In genomic region chr3:157666142-157666541, GRCm38 (mm10) we compare ENCODE assay signal across 15 mouse cellular contexts.
"Had no signal": no experiment of that assay in that cellular context is flagged by ENCODE, and none has a peak within 500 bp of the region (broad histone marks: within the 10 kb centered on the region; RNA-seq: fewer than 3 reads in every experiment).

No protein-coding gene starts in this region.

- H3K27me3 ChIP-seq: limb, embryonic 12.5 days; liver, embryonic 13.5 days; lung, embryonic 15.5 days; midbrain, embryonic 12.5 days; neural tube, embryonic 15.5 days had no signal

- H3K4me3 ChIP-seq: limb, embryonic 12.5 days; liver, embryonic 13.5 days; lung, embryonic 15.5 days; midbrain, embryonic 12.5 days; myocyte; neural tube, embryonic 15.5 days had no signal

- H3K36me3 ChIP-seq: limb, embryonic 12.5 days; liver, embryonic 13.5 days; lung, embryonic 15.5 days; midbrain, embryonic 12.5 days; neural tube, embryonic 15.5 days had no signal

- H3K9me3 ChIP-seq: limb, embryonic 12.5 days; liver, embryonic 13.5 days; lung, embryonic 15.5 days; midbrain, embryonic 12.5 days; neural tube, embryonic 15.5 days had no signal

- H3K4me1 ChIP-seq: limb, embryonic 12.5 days; liver, embryonic 13.5 days; lung, embryonic 15.5 days; midbrain, embryonic 12.5 days; neural tube, embryonic 15.5 days had no signal

- H3K9ac ChIP-seq: limb, embryonic 12.5 days; liver, embryonic 13.5 days; liver, postnatal 0 days; lung, embryonic 15.5 days; midbrain, embryonic 12.5 days; neural tube, embryonic 15.5 days had no signal

- H3K27ac ChIP-seq: limb, embryonic 12.5 days; liver, embryonic 13.5 days; lung, embryonic 15.5 days; midbrain, embryonic 12.5 days; neural tube, embryonic 15.5 days; stomach, postnatal 0 days had no signal

- ATAC-seq: inflammation-experienced regulatory T-cells, adult 6 months; intestine, postnatal 0 days; liver, postnatal 0 days had no signal

- DNase-seq: layer of hippocampus, adult 9-11 months; layer of hippocampus, postnatal 36 days; liver; liver, embryonic 13.5 days; liver, postnatal 0 days; right cerebral cortex, adult 18-20 months; thymus, postnatal 4 days had no signal

- H3K4me2 ChIP-seq: limb, embryonic 12.5 days; liver, embryonic 13.5 days; lung, embryonic 15.5 days; midbrain, embryonic 12.5 days; neural tube, embryonic 15.5 days had no signal
